Mouse (Mus musculus): ENCODE data around the gene Lrrc46. TPM values are rescaled to one million over a fixed set of nuclear protein-coding genes. Genes with fewer than 3 reads are reported as not detected.

Lrrc46 gene
- polyA plus RNA-seq (2014; fragmentation: Illumina TruSeq; extraction: RNeasy Lipid Tissue Mini Kit (QIAGEN cat#74804)): 0.48 TPM

GRCm38 (mm10) chr11:97041022-97041899 lies at the start of gene Lrrc46, which contains the start of gene Mrpl10:
TSS of gene Lrrc46 (minus strand) at chr11:97041407.
TSS of gene Mrpl10 (plus strand) at chr11:97041560.

GRCm38 (mm10) chr11:97050216-97050943 lies 9.2 kb upstream of the Lrrc46 start, which contains the start of gene Osbpl7:
TSS of gene Osbpl7 (plus strand) at chr11:97050628.

GRCm38 (mm10) chr11:97029686-97030417 lies 11.4 kb downstream of the Lrrc46 start, which contains the start of gene Scrn2:
TSS of gene Scrn2 (plus strand) at chr11:97029938.

GRCm38 (mm10) chr11:97013121-97013670 lies 28.0 kb downstream of the Lrrc46 start, which contains the start of gene Sp6:
TSS of gene Sp6 (plus strand) at chr11:97013394.

Other genes starting within 250 kb of the Lrrc46 start
- 89.7 TPM for gene Nfe2l1, start 211.4 kb downstream of the Lrrc46 start, polyA plus RNA-seq (2014; fragmentation: Illumina TruSeq; extraction: RNeasy Lipid Tissue Mini Kit (QIAGEN cat#74804))
- gene Copz2, start 191.5 kb downstream of the Lrrc46 start, polyA plus RNA-seq (2014; fragmentation: Illumina TruSeq; extraction: RNeasy Lipid Tissue Mini Kit (QIAGEN cat#74804)): 12.9 TPM
- 18.0 TPM for gene Cdk5rap3, start 124.9 kb downstream of the Lrrc46 start, polyA plus RNA-seq (2014; fragmentation: Illumina TruSeq; extraction: RNeasy Lipid Tissue Mini Kit (QIAGEN cat#74804))
- gene Prr15l, start 113.3 kb downstream of the Lrrc46 start, polyA plus RNA-seq (2014; fragmentation: Illumina TruSeq; extraction: RNeasy Lipid Tissue Mini Kit (QIAGEN cat#74804)): 1.3 TPM
- 9.2 TPM for gene Pnpo, start 97.4 kb downstream of the Lrrc46 start, polyA plus RNA-seq (2014; fragmentation: Illumina TruSeq; extraction: RNeasy Lipid Tissue Mini Kit (QIAGEN cat#74804))
- 5.3 TPM for gene Sp2, start 58.4 kb downstream of the Lrrc46 start, polyA plus RNA-seq (2014; fragmentation: Illumina TruSeq; extraction: RNeasy Lipid Tissue Mini Kit (QIAGEN cat#74804))
- gene Sp6, start 28.0 kb downstream of the Lrrc46 start, polyA plus RNA-seq (2014; fragmentation: Illumina TruSeq; extraction: RNeasy Lipid Tissue Mini Kit (QIAGEN cat#74804)): not detected
- gene Scrn2, start 11.5 kb downstream of the Lrrc46 start, polyA plus RNA-seq (2014; fragmentation: Illumina TruSeq; extraction: RNeasy Lipid Tissue Mini Kit (QIAGEN cat#74804)): not detected
- 11.5 TPM for gene Mrpl10, start 153 bp upstream of the Lrrc46 start, polyA plus RNA-seq (2014; fragmentation: Illumina TruSeq; extraction: RNeasy Lipid Tissue Mini Kit (QIAGEN cat#74804))
- gene Osbpl7, start 9.2 kb upstream of the Lrrc46 start, polyA plus RNA-seq (2014; fragmentation: Illumina TruSeq; extraction: RNeasy Lipid Tissue Mini Kit (QIAGEN cat#74804)): not detected
- not detected for gene Tbx21, start 73.9 kb upstream of the Lrrc46 start, polyA plus RNA-seq (2014; fragmentation: Illumina TruSeq; extraction: RNeasy Lipid Tissue Mini Kit (QIAGEN cat#74804))
- gene Tbkbp1, start 110.1 kb upstream of the Lrrc46 start, polyA plus RNA-seq (2014; fragmentation: Illumina TruSeq; extraction: RNeasy Lipid Tissue Mini Kit (QIAGEN cat#74804)): not detected
- gene Kpnb1, start 146.5 kb upstream of the Lrrc46 start, polyA plus RNA-seq (2014; fragmentation: Illumina TruSeq; extraction: RNeasy Lipid Tissue Mini Kit (QIAGEN cat#74804)): 205 TPM
- 136 TPM for gene Npepps, start 239.2 kb upstream of the Lrrc46 start, polyA plus RNA-seq (2014; fragmentation: Illumina TruSeq; extraction: RNeasy Lipid Tissue Mini Kit (QIAGEN cat#74804))

Data from ovary, adult 10 weeks (tissue).